Mouse (Mus musculus): ENCODE data around the gene Scfd2. TPM values are rescaled to one million over a fixed set of nuclear protein-coding genes. Genes with fewer than 3 reads are reported as not detected.
A peak's percentile ranks its signal among the peaks of the same experiment; 100 is the strongest.

The Scfd2 gene
- polyA plus RNA-seq, 1 experiment from 2014 or later = 21.6 TPM

DNA sequence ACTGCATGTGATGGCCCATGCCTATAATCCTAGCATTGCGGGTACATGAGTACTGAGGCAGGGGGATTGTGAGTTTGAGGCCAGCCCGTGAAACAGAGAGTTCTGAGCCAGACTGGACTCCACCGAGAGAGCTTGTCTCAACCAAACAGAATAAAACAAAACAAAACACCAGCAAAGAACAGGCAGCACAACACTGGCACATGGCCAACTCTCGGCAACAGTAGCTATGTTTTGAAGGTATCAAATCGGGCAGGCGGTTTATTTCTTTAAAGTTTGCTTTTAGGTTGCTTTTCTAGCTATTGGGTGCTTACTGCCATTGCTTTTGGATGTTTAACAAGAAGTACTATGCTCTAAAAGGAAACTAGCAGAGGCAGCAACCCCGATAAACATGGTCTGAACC, 251.9 kb downstream of the Scfd2 start:
- Histone ChIP-seq H3K27ac (no peak overlapping the region), H3K9me3 (no peaks in the 10 kb centered on the region), H3K36me3 (no peaks in the 10 kb centered on the region), H3K4me3 (no peak overlapping the region), H3K4me2 (replicated peaks) (no peak overlapping the region), H3K27me3 (replicated peaks) (peaks cover 8% of the 10 kb centered on the region; the same call in 1 of the 2 replicates), H3K9ac (no peak overlapping the region), H3K4me1 (peaks cover 6% of the 10 kb centered on the region)
- WGBS = 87% methylated on average over 7 of the region's 7 CpGs
- ATAC-seq (ENCODE audit: low FRiP score, low read depth) = no peak

DNA sequence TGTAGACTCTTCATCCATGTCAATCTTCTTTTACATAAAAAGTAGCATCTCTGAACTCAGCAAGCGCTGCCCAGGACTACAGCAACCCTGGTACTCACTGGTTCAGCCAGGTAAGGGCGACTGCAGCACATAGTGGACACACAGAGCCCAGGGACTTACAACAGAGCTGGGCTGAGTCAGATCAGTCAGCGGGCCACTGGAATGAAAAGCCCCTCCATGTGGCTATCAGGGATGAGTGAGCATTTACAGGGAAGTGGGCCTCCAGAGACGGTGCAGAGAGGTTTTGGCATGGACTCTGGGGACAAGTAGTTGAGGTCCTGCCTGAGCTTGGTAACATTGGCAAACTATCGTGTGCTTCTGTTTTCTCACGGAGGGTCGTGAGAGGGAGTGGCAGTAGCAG, 253.1 kb downstream of the Scfd2 start:
- H3K36me3 ChIP-seq = no peaks in the 10 kb centered on the region
- WGBS = 83% methylated on average over 7 of the region's 7 CpGs
- no peak for ATAC-seq (ENCODE audit: low FRiP score, low read depth)
- no peaks in the 10 kb centered on the region for H3K9me3 ChIP-seq
- H3K9ac ChIP-seq = no peak overlapping the region
- peaks cover 8% of the 10 kb centered on the region; the same call in 1 of the 2 replicates for H3K27me3 ChIP-seq (replicated peaks)
- peaks cover 6% of the 10 kb centered on the region for H3K4me1 ChIP-seq
- H3K4me2 ChIP-seq (replicated peaks) = no peak overlapping the region
- H3K4me3 ChIP-seq = no peak overlapping the region
- no peak overlapping the region for H3K27ac ChIP-seq

DNA sequence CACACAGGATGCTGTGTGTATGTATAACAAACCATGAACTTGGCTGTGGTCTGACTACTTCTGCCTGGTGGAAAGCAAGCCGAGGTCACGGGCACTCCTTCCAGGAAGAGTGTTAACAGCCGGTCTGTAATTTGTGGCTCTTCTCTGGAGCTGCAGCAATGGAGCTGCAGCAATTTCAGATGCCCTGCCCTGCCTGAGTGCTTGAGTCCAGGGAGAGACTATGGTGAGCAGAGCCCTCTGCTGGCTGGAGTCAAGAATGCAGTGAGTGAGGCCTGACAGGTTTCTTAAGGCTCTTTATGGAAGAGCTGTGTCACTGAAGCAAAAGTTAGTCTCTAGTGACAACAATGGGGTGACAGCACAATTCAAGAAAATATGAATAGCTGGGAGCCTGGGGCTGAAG, 253.8 kb downstream of the Scfd2 start:
- Histone ChIP-seq H3K9ac (no peak overlapping the region), H3K4me2 (replicated peaks) (no peak overlapping the region), H3K27me3 (replicated peaks) (peaks cover 8% of the 10 kb centered on the region; the same call in 1 of the 2 replicates), H3K36me3 (no peaks in the 10 kb centered on the region), H3K4me1 (peaks cover 6% of the 10 kb centered on the region), H3K27ac (no peak overlapping the region), H3K9me3 (no peaks in the 10 kb centered on the region), H3K4me3 (no peak overlapping the region)
- peak; percentile 84 for ATAC-seq (ENCODE audit: low FRiP score, low read depth)
- WGBS = 2% methylated on average over 3 of the region's 3 CpGs

DNA sequence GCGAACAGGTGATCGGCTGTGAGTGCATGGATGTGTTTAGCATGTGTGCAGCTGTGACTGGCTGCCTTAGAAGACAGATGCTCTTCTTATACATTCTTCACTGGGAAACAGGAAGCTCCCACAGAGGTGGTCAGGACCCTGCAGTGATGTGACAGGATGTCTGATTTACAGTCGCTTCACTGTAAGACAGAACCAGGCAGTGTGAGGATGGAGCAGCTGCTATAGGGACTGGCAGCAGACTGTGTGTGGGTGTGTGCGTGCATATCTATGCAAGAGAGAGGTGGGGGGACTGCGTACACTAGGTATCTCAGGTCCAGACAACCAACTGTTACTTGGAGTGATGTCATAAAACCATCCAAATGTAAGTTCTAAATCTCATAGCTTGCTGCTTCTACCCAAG, 254.3 kb downstream of the Scfd2 start:
- Histone ChIP-seq H3K36me3 (no peaks in the 10 kb centered on the region), H3K9me3 (no peaks in the 10 kb centered on the region), H3K4me1 (peaks cover 6% of the 10 kb centered on the region), H3K27me3 (replicated peaks) (peaks cover 8% of the 10 kb centered on the region; the same call in 1 of the 2 replicates), H3K4me2 (replicated peaks) (no peak overlapping the region), H3K4me3 (no peak overlapping the region), H3K9ac (no peak overlapping the region), H3K27ac (no peak overlapping the region)
- peak; percentile 87 for ATAC-seq (ENCODE audit: low FRiP score, low read depth)
- WGBS = 75% methylated on average over 5 of the region's 5 CpGs

DNA sequence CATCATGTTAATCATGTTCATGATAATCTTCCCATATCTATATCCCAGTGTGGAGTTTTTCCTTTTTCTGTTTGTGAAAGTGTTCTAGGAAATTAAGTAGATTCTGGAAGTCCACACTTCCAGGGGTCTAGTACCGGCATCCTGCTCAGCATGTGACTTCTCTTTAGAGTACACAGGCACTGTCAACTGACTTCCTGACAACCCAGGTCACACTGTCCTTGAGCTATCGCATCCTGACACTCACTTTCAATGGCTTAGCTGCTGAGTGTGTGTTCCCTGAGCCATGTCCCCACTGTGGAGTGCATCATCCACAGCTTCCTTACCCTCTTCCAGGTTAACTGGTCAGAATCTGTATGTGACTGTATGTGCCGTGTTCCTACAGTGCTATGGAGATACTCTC, 258.2 kb downstream of the Scfd2 start:
- Histone ChIP-seq H3K4me2 (replicated peaks) (no peak overlapping the region), H3K4me3 (no peak overlapping the region), H3K4me1 (peaks cover 6% of the 10 kb centered on the region), H3K36me3 (no peaks in the 10 kb centered on the region), H3K27me3 (replicated peaks) (0 out of 2 replicates have a peak, but pooled peaks cover 3% of the 10 kb centered on the region), H3K9ac (no peak overlapping the region), H3K27ac (no peak overlapping the region), H3K9me3 (no peaks in the 10 kb centered on the region)
- 84% methylated on average over 3 of the region's 3 CpGs for WGBS
- no peak for ATAC-seq (ENCODE audit: low FRiP score, low read depth)

DNA sequence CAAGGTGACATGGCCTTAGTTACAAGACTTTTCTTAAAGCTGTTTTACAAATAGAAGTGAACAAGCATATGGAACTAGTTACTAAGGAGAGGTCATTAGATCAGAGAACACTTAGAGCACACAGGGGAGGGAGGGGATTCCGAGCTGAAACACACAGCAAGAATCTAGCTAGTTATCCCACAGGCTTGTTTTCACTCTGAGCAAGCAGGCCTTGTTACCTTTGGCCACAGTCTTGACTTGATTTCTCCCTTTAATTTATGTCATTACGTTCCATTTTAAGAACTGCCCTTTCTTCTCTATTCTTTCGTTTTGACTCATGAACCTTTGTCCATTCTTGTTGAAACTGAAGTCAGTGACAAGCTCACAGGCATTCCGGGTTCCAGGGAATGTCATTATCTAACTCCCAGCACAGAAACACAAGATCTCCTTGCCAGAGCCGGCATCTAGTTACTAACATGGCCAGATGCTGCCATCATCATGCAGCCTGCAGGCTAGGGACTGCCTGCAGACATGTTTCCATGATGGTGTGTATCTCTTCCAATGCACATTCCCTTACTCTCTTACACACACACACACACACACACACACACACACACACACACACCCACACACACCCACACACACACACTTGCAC, 263.7 kb downstream of the Scfd2 start:
- Histone ChIP-seq H3K27me3 (replicated peaks) (no peaks in the 10 kb centered on the region), H3K9ac (no peak overlapping the region), H3K4me2 (replicated peaks) (no peak overlapping the region), H3K4me3 (no peak overlapping the region), H3K36me3 (no peaks in the 10 kb centered on the region), H3K9me3 (no peaks in the 10 kb centered on the region), H3K27ac (no peak overlapping the region), H3K4me1 (peaks cover 20% of the 10 kb centered on the region)
- 57% methylated on average over 5 of the region's 5 CpGs for WGBS
- no peak for ATAC-seq (ENCODE audit: low FRiP score, low read depth)

DNA sequence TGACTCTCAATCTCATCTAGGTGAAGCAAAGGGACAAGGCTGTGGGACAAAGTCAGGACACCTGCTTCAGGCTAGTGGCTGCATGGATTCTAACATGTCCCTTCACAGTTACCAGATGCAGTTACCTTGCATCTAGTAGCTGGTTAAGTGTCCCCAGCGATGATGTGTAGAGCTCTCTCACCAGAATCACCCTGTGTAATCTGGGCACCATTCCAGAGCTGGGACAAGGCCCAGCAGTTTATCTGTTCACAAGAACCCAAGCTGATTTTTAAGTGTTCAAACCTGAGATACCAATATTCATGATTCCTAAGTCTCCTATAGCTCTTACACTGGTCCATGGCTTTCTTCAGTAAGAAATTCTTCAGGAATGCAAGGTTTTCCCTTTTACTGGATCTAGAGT, 264.4 kb downstream of the Scfd2 start:
- WGBS = 89% methylated on average over 1 of the region's 1 CpGs

DNA sequence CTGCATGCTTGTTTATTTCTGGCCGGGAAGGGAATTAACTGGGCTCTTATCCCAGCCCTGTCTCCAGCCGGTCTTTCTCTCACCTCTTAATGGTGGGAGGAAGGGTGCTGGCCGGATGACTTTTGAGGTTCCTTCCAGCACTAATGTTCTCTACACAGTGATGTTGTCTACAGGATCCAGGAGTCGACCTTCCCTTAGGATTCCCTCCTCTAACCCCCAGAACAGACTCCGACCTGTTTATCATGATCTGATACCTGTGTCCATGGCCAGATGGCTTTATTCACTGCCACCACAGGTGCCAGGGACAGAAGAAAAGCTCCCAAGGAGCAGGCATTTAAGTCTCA, 265.1 kb downstream of the Scfd2 start:
- 64% methylated on average over 5 of the region's 5 CpGs for WGBS
- no peak for ATAC-seq (ENCODE audit: low FRiP score, low read depth)
- Histone ChIP-seq H3K9me3 (no peaks in the 10 kb centered on the region), H3K4me2 (replicated peaks) (no peak overlapping the region), H3K4me1 (peaks cover 22% of the 10 kb centered on the region), H3K27me3 (replicated peaks) (no peaks in the 10 kb centered on the region), H3K9ac (no peak overlapping the region), H3K27ac (no peak overlapping the region), H3K4me3 (no peak overlapping the region), H3K36me3 (no peaks in the 10 kb centered on the region)

More for the DNA sequence above, 264.4 kb downstream of the Scfd2 start:
- Histone ChIP-seq H3K27me3 (replicated peaks) (no peaks in the 10 kb centered on the region), H3K4me1 (peaks cover 20% of the 10 kb centered on the region), H3K9ac (no peak overlapping the region), H3K9me3 (no peaks in the 10 kb centered on the region), H3K36me3 (no peaks in the 10 kb centered on the region), H3K4me2 (replicated peaks) (no peak overlapping the region), H3K27ac (no peak overlapping the region), H3K4me3 (no peak overlapping the region)
- no peak for ATAC-seq (ENCODE audit: low FRiP score, low read depth)

DNA sequence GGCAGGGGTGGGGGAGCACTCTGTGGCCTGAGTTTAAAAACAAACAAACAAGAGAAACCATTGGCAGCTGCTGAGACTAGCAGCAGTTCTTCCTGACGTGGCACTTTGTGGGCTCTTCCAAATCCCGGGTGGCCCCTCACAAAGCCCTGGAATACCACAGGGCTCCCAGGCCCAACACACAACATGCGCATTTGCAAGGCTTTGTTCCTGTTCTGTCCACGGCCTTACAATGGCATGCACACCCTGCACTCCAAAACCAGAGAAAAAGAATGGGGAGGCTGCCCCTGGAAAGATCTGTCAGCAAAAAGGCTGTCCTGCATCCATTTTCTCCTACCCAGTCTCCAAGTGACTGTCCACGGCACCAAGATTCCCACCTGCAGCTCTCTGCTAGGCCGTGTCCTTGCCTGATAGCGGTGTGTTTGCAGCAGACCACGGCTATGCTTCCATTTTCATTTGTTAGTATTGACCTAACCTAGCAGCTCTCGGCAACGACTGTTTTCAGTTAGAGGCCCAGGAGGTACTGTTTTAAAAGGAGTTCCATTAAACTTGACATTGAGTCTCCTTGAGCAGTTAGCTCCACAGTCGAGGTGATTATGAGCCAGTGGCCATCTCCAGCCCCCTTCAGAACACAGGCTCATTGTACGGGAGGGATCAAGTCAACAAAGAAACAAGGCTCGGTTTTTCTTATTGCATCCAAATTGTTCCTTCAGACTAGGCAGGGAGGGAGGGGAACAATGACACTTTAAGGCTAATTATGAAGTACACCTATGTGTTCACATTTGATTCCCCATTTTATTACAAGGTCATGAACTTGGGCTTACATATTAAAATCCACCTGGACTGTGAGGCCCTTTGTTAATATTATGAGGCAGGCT, 265.7 kb downstream of the Scfd2 start:
- peaks cover 28% of the 10 kb centered on the region for H3K4me1 ChIP-seq
- H3K27ac ChIP-seq = no peak overlapping the region
- H3K9me3 ChIP-seq = no peaks in the 10 kb centered on the region
- no peak for ATAC-seq (ENCODE audit: low FRiP score, low read depth)
- no peak overlapping the region for H3K9ac ChIP-seq
- 48% methylated on average over 13 of the region's 13 CpGs for WGBS
- no peak overlapping the region for H3K4me2 ChIP-seq (replicated peaks)
- no peaks in the 10 kb centered on the region for H3K36me3 ChIP-seq
- no peaks in the 10 kb centered on the region for H3K27me3 ChIP-seq (replicated peaks)
- no peak overlapping the region for H3K4me3 ChIP-seq

DNA sequence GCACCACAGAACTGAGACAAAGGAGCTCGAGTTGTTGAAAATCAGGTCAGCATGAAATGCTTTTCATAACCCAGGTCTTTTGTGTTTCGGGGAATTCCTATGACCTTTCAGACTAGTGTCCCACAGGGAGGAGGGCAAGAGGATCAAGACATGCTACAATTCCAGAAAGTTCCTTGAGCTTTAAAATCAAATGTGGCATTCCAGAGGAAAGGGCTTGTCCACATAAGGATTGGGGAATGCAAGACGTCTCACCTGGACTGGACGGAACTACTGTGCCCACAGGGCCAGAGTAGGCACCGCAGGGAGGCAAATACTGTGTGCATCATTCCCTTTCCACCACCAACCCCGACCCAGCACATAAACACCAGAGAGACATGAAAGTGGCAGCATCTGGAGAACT, 266.4 kb downstream of the Scfd2 start:
- H3K9me3 ChIP-seq = no peaks in the 10 kb centered on the region
- no peak for ATAC-seq (ENCODE audit: low FRiP score, low read depth)
- 62% methylated on average over 6 of the region's 6 CpGs for WGBS
- H3K4me1 ChIP-seq = peaks cover 35% of the 10 kb centered on the region
- no peak overlapping the region for H3K4me3 ChIP-seq
- H3K9ac ChIP-seq = no peak overlapping the region
- no peak overlapping the region for H3K27ac ChIP-seq
- no peak overlapping the region for H3K4me2 ChIP-seq (replicated peaks)
- H3K27me3 ChIP-seq (replicated peaks) = no peaks in the 10 kb centered on the region
- no peaks in the 10 kb centered on the region for H3K36me3 ChIP-seq

DNA sequence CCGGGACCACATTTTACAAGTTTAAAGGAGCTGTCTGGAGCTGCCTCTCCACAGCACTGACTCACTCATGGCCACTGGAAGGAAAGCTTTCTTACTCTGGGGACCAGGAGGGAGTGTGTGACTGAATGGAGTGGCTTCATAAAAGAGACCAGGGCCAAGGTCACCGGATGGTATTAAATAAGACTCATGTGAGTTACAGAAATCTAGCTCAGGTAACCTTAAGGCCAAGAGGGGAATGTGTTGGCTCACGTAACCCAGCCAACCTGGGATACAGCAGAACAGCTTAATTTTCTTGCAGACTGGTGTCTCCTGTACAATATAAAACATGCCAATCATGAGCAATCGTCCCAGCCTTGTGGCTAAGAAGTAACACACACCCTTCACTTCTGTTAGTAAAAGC, 267.0 kb downstream of the Scfd2 start:
- no peak overlapping the region for H3K27ac ChIP-seq

DNA sequence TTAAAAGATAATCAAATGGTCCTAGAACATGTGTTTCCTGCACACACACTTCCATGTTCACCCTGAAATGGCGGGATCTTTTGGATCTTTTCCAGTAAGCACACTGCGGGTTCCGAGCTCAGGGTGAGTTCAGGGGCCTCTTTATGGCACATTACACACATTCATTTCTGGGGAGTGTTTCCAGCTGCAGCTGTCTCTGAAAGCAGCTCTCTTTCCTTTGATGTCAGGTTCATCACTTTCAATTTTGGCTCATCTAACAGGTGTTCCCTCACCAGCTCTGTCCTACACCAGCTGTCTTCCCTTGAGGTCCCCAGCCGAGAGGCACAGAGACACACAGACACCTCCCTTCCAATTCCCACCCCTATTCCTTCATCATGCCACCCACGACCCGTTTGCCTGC, 270.5 kb downstream of the Scfd2 start:
- Histone ChIP-seq H3K4me3 (no peak overlapping the region), H3K4me1 (peaks cover 32% of the 10 kb centered on the region), H3K4me2 (replicated peaks) (no peak overlapping the region), H3K9ac (no peak overlapping the region), H3K9me3 (no peaks in the 10 kb centered on the region), H3K36me3 (no peaks in the 10 kb centered on the region), H3K27me3 (replicated peaks) (no peaks in the 10 kb centered on the region), H3K27ac (no peak overlapping the region)
- no peak for ATAC-seq (ENCODE audit: low FRiP score, low read depth)
- 33% methylated on average over 6 of the region's 6 CpGs for WGBS

More for the DNA sequence above, 267.0 kb downstream of the Scfd2 start:
- H3K27me3 ChIP-seq (replicated peaks) = no peaks in the 10 kb centered on the region
- ATAC-seq (ENCODE audit: low FRiP score, low read depth) = no peak
- no peak overlapping the region for H3K4me2 ChIP-seq (replicated peaks)
- no peak overlapping the region for H3K4me3 ChIP-seq
- no peaks in the 10 kb centered on the region for H3K36me3 ChIP-seq
- no peak overlapping the region for H3K9ac ChIP-seq
- no peaks in the 10 kb centered on the region for H3K9me3 ChIP-seq
- 94% methylated on average over 4 of the region's 4 CpGs for WGBS
- H3K4me1 ChIP-seq = peaks cover 39% of the 10 kb centered on the region

Data from neural tube, embryonic 12.5 days (tissue).